ENCODE assay signal across 19 mouse cellular contexts in the genomic region with DNA sequence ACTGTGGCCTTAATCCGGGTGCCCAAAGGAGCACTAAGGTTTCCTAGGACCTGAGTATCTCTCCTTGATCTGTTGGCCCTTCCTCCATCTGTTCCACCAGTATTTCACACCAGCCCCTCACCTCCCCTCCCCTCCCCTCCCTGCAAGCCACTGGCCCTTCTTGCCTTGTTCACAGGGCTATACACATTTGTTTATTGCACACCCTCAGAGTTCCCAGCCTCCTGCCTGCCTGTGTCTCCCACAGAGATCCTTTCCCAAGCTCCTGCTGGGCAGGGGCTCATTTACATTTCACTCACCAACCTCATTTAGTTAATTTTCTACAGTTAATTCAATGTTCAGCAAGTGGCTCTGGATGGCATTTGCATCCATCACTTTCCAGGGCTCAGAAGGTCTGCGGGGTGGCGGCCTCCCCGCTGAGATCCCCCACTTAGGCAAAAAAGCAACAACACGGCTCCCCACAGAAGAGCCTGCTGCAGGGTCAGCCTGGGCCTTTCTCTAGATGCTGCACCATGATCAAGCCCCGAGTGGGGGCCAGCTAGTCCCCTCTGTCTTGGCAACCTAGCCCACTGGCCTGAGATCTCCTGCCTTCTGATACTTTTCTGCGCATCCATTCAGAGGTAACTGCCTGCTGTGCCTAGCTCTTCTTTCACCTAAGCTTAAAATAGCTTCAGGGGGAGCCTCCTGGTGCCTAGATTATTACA.
DNase-seq lines count a peak whose midpoint lies in the region; ATAC-seq and TF ChIP-seq lines count a peak whose summit lies in the region.
"Had no signal": no experiment of that assay in that cellular context is flagged by ENCODE, and none has a peak within 500 bp of the region (broad histone marks: within the 10 kb centered on the region; RNA-seq: fewer than 3 reads in every experiment).

No protein-coding gene starts in this region.

- no peak overlapping the region for H3K4me2 ChIP-seq in limb, embryonic 12.5 days
- no peak overlapping the region for H3K4me2 ChIP-seq in forebrain, postnatal 0 days (ENCODE audit: low read depth)
- H3K4me2 ChIP-seq in neural tube, embryonic 13.5 days = no peak overlapping the region
- H3K4me2 ChIP-seq: embryonic facial prominence, embryonic 13.5 days; heart, embryonic 12.5 days; limb, embryonic 15.5 days; midbrain, embryonic 12.5 days had no signal

- no peaks in the 10 kb centered on the region for H3K9me3 ChIP-seq in limb, embryonic 12.5 days
- H3K9me3 ChIP-seq in limb, embryonic 10.5 days (replicated peaks) = no peaks in the 10 kb centered on the region
- H3K9me3 ChIP-seq in forebrain, postnatal 0 days (ENCODE audit: low read length) = no peaks in the 10 kb centered on the region
- no peaks in the 10 kb centered on the region for H3K9me3 ChIP-seq in neural tube, embryonic 13.5 days
- H3K9me3 ChIP-seq: embryonic facial prominence, embryonic 13.5 days; heart, embryonic 12.5 days; limb, embryonic 15.5 days; midbrain, embryonic 12.5 days had no signal

- peaks cover 18% of the 10 kb centered on the region for H3K27me3 ChIP-seq in limb, embryonic 12.5 days
- H3K27me3 ChIP-seq in limb, embryonic 10.5 days (ENCODE audit: low read depth, poor library complexity, severe bottlenecking) = no peaks in the 10 kb centered on the region
- H3K27me3 ChIP-seq in forebrain, postnatal 0 days (ENCODE audit: insufficient read depth, low read length) = no peaks in the 10 kb centered on the region; the same call in 1 of the 2 replicates
- H3K27me3 ChIP-seq in neural tube, embryonic 13.5 days = peaks cover 60% of the 10 kb centered on the region
- H3K27me3 ChIP-seq: midbrain, embryonic 12.5 days had no signal

- no peak overlapping the region for H3K9ac ChIP-seq in limb, embryonic 12.5 days (replicated peaks)
- H3K9ac ChIP-seq in forebrain, postnatal 0 days = no peak overlapping the region
- H3K9ac ChIP-seq in neural tube, embryonic 13.5 days = no peak overlapping the region
- H3K9ac ChIP-seq: embryonic facial prominence, embryonic 13.5 days; heart, embryonic 12.5 days; limb, embryonic 15.5 days; liver, postnatal 0 days; midbrain, embryonic 12.5 days had no signal

- intact Hi-C loops in left cerebral cortex, postnatal 14 days (cut with DNase I) = no loop called here
- intact Hi-C loops in heart, postnatal 10 days (cut with DNase I) = loop anchor here (10.0 kb wide), 1 partner anchor 203 kb away; no protein-coding TSS in a partner anchor

- H3K4me1 ChIP-seq in limb, embryonic 12.5 days (replicated peaks) = peaks cover 20% of the 10 kb centered on the region
- H3K4me1 ChIP-seq in limb, embryonic 10.5 days = peaks cover 10% of the 10 kb centered on the region
- H3K4me1 ChIP-seq in forebrain, postnatal 0 days (ENCODE audit: insufficient read depth) = 0 out of 2 replicates have a peak, but pooled peaks cover 7% of the 10 kb centered on the region
- peaks cover 11% of the 10 kb centered on the region for H3K4me1 ChIP-seq in neural tube, embryonic 13.5 days (replicated peaks)

- no peak for TF ChIP-seq POLR2A in brain, embryonic 14.5 days (IDR thresholded peaks at IDR 0.05; ENCODE audit: borderline replicate concordance, extremely low read depth, insufficient read depth, insufficient read length, poor library complexity, severe bottlenecking)

- WGBS in limb, embryonic 12.5 days = 8% methylated on average over 7 of the region's 7 CpGs
- WGBS in limb, embryonic 10.5 days = 7% methylated on average over 7 of the region's 7 CpGs
- 9% methylated on average over 7 of the region's 7 CpGs for WGBS in forebrain, postnatal 0 days
- 3% methylated on average over 7 of the region's 7 CpGs for WGBS in neural tube, embryonic 13.5 days

- H3K36me3 ChIP-seq in limb, embryonic 12.5 days = no peaks in the 10 kb centered on the region
- H3K36me3 ChIP-seq in limb, embryonic 10.5 days = no peaks in the 10 kb centered on the region
- H3K36me3 ChIP-seq in forebrain, postnatal 0 days (ENCODE audit: insufficient read depth) = no peaks in the 10 kb centered on the region
- no peaks in the 10 kb centered on the region for H3K36me3 ChIP-seq in neural tube, embryonic 13.5 days
- H3K36me3 ChIP-seq: embryonic facial prominence, embryonic 13.5 days; heart, embryonic 12.5 days; limb, embryonic 15.5 days; midbrain, embryonic 12.5 days had no signal

- DNase-seq in limb, embryonic 10.5 days (ENCODE audit: low spot score) = no peak
- peak; percentile 85 for DNase-seq in brain, embryonic 14.5 days (ENCODE audit: low read depth)
- no peak for DNase-seq in forebrain, postnatal 0 days
- DNase-seq in spleen, postnatal 36 days (ENCODE audit: low spot score in 2 of 2) = no peak
- DNase-seq in left cerebral cortex, postnatal 14 days (ENCODE audit: low spot score in 2 of 2) = no peak
- no peak for DNase-seq in heart, postnatal 10 days
- DNase-seq: cerebellum, adult 18-20 months; heart, postnatal 36 days; liver, postnatal 0 days; lung, postnatal 4 days; thymus, postnatal 4 days had no signal

- ATAC-seq in limb, embryonic 12.5 days (ENCODE audit: insufficient number of reproducible peaks, insufficient read depth, low FRiP score, low TSS enrichment, low read depth) = no peak
- no peak for ATAC-seq in forebrain, postnatal 0 days
- ATAC-seq in neural tube, embryonic 13.5 days (ENCODE audit: low read depth) = peak; percentile 78
- ATAC-seq: intestine, embryonic 16.5 days; liver, postnatal 0 days had no signal

- no peak overlapping the region for H3K4me3 ChIP-seq in limb, embryonic 12.5 days (replicated peaks)
- H3K4me3 ChIP-seq in limb, embryonic 10.5 days = no peak overlapping the region
- H3K4me3 ChIP-seq in forebrain, postnatal 0 days (ENCODE audit: low read depth, low read length) = no peak overlapping the region
- no peak overlapping the region for H3K4me3 ChIP-seq in neural tube, embryonic 13.5 days
- H3K4me3 ChIP-seq: embryonic facial prominence, embryonic 13.5 days; heart, embryonic 12.5 days; limb, embryonic 15.5 days; midbrain, embryonic 12.5 days had no signal

- no peak for TF ChIP-seq CTCF in brain, embryonic 14.5 days (IDR thresholded peaks at IDR 0.05; ENCODE audit: borderline replicate concordance, extremely low read depth, insufficient read depth, insufficient read length)
- TF ChIP-seq CTCF in forebrain, postnatal 0 days (IDR thresholded peaks at IDR 0.05; ENCODE audit: low read depth) = no peak

- peak overlapping the region; percentile 24; the same call in 1 of the 2 replicates for H3K27ac ChIP-seq in limb, embryonic 12.5 days
- H3K27ac ChIP-seq in limb, embryonic 10.5 days = no peak overlapping the region
- H3K27ac ChIP-seq in forebrain, postnatal 0 days (ENCODE audit: low read depth, low read length) = 0 out of 2 replicates have a peak overlapping the region, but pooled peaks have one; percentile 9
- peak overlapping the region; percentile 43 for H3K27ac ChIP-seq in neural tube, embryonic 13.5 days (replicated peaks)
- H3K27ac ChIP-seq: embryonic facial prominence, embryonic 13.5 days; kidney, postnatal 0 days; limb, embryonic 15.5 days; midbrain, embryonic 12.5 days had no signal
